Mouse (Mus musculus) lung, postnatal 10 days (tissue): ENCODE data around the gene Tmem205.

ENCODE experiments used
- DNase-seq: peaks from one replicate; pipeline ENCODE4 v3.0.0; 2021

Gene Tmem205

DNA sequence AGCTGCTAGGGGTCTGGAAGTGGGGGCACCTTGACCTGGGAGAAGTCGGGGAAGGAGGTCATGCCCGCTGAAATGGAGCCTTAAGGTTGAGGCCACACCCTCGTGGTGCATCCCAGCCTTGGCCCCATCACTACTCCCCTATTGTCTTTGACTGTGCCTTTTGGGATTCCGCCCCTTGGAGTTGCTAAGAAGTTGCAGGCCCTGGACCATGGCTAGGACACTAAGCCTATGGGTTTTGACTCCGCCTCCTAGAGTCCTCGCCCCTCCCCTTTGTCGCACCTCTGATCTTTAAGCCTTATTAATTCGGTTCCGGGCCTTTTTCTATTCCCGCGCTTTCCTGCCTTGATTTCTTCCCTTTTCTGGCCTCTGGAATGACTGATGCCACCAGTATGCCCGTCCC is 16.3 kb upstream of the Tmem205 start:
- no peak for DNase-seq

DNA sequence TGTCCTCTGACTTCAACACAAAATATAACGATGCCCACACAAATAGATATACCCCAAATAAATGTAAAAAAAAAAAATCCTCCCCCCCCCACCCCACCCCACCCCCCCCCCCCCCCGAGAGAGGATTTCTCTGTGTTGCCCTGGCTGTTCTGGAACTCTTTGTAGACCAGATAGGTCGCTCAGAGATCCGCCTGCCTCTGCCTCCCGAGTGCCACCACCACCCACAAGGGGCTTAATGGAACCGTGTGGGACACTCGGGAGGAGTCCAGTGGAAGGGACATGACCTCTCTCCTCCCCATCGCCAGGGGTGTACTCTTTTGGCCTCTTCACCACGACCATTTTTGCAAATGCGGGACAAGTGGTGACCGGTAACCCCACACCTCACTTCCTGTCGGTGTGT is 15.7 kb upstream of the Tmem205 start:
- DNase-seq = no peak

DNA sequence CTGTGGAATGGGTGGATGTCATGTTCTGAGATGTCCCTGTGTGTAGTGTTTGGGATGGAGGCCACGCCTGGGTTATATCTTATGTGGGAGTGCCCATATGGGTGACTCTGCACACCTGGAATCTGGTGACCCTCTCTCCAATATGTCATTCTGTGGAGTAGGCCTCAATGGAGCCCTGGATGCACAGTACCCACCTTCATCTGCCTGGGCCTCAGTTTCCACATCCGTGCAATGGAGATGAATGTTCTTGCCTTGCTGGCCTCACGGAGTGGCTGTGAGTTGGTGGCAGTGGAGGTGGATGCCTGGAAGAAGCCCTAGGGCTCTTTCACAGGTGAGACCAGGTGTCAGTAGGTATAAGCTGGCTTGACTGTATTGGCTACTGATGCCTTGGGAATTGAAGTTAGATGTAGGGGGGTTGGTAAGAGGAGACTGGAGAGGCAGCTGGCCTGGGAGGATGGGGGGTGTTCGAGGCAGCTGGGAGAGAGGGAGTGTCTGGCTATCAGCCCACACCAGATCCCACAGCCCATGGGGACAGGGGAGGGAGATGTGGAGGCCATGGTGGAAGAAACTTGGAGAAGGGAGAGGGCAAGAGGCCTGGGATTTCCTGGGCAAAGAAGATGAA is 11.0 kb upstream of the Tmem205 start:
- DNase-seq = no peak

DNA sequence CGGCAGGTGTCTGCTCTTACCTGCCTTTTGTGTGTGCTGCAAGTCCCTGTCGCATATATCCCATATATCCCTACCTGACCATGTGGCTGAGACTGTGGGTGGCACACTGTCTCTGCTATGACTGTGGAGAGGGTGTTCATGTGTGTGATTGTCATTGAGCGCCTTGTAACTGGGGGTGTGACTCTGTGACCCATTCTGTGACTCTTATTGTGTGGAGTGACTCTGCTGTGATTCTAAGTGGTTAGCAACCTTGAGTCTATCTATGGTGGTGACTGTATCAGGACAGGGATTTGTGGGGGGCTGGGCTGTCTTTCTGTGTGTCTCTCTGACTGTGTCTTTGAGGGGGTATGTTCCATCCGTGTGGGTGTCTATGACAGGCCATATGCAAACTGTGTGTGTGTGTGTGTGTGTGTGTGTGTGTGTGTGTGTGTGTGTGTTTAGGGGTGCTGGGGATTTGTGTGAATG is 10.4 kb upstream of the Tmem205 start:
- no peak for DNase-seq

DNA sequence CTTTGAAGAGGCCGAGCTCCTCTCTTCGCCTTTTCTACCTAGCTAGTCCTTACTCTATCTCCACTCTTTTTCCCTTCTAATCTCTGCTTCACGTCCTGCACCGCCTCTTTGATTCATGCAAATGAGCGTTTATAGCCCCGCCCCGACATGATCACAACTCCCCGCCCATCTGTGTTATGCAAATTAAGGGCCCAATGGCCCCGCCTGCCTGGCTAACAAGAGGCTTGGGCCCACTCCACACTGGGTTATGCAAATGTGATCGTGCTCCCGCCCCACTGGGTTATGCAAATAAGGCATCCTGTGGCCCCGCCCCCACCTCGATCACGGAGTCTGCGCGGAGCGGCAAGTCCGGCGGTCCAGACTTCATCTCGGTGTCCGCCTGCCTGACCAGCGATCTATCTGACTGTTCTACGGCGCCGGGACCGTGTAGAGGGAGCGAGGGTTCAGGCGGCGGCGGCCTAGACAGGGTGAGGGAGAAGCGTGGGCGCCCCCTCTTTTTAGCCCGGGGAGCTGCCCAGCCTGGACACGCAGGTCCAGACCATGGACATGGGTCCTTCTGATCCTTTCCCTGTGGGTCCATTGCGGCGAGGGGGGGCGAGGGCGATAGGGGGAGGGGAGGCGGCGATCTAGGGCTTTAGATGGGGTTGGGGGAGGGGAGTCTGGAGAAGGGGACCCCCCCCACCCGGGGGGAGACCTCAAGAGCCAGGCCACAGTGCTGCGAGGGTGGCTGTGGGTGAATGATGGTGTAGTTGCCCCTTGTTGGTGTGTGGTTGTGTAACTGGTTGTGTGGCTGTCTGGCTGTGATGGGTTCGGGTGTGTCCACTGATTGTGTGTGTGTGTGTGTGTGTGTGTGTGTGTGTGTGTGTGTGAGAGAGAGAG is 9.6 kb upstream of the Tmem205 start, which contains the start of gene Plppr2:
Plppr2 (plus strand) TSS at position 342 of the 879 bp plus-strand sequence.
- peak; percentile 99 for DNase-seq

DNA sequence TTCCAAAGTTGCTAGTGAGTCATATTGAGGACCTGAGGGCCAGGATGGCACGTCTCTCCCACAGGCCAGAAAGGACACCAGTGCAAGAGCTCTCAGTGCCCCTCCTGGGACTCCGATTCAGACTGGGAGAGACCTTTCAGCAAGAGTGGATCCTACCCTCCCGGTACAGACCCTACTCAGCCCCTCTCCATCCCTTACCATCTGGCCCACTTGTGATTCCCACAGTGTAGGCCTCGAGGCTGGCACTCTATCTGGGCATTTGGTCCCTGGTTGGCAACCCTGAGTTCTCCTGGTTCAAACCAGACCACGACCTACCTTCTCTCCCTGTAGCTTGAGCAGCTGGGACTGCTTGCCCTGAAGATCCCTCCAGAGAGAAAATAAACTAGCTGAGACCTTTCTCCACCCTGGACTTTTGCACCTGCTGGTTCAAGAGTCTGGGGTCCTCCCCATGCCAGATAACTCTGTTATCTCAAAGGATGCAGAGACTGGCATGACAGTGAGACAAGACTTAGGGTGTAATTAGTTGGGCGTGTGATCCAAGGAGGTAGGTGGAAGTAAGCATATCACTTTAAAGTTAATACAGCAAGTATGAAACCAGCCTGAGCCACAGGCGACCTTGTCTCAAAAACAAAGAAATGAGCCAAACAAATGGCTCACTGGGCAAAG is 8.2 kb upstream of the Tmem205 start:
- DNase-seq = no peak

DNA sequence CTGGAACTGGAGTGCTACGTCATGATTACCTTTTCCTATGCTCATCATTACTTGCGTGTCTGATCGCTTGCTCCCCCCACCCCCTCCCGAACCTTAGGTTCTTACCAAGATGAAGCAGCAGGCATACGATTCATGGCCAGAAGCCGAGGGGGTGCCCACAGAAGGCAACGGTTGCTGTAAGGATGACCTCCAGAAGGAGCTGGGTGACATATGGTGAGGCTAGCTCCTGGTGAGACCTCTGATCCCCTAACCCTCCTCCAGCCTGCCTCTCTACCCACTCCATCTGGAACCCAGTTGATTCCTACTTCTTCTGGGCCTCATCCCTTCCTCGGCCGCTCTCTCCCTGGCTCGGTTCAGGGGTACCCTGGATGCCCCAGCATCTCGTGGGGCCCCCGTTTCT is 6.7 kb upstream of the Tmem205 start:
- DNase-seq = no peak

DNA sequence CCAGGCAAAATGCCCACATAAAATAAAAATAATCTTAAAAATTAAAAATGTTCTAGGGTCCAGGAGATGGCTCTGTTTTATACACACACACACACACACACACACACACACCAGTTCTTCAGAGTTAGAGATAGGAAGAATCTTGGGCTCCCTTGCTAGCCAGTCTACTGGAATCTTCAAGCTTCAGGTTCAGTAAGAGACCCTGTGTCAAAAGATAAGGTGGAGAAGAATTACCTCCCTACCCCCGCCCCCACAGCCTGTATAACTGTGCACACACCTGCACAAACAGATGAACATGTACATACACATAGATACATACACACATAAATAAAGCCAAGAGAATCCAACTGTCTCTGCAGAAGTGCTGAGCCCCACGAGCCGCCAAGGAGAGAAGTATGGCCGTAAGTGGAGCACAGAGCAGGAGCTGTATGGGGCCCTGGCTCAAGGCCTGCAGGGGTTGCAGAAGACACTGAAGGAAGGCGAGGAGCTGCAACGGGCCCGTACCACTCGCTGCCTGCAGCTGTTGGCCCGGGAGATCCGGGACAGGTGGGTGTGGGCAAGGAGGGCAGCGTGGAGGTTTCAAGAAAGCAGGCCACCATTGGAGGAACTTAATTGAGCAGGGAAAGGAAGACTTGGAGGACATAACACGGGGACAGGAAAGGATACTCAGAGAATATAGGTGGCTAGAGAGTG is 5.2 kb upstream of the Tmem205 start:
- DNase-seq = no peak

DNA sequence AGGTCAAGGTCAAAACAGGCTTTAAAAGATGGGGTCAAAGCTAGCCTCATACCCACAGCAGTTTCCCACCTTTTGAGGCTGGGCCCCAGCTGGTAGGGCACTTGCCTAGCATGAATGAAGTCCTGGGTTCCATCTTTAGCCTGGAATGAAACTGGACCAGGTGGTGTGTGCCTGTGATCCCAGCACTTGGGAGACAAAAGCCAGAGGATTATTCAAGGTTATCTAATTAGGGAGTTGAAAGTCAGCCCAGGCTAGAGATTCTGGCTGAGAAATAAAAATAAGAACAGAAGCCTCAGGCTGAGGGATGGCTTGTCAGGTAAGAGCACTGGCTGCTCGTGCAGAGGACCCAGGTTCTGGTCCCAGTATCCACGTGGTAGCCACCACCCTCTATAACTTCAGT is 4.7 kb upstream of the Tmem205 start:
- DNase-seq = no peak

DNA sequence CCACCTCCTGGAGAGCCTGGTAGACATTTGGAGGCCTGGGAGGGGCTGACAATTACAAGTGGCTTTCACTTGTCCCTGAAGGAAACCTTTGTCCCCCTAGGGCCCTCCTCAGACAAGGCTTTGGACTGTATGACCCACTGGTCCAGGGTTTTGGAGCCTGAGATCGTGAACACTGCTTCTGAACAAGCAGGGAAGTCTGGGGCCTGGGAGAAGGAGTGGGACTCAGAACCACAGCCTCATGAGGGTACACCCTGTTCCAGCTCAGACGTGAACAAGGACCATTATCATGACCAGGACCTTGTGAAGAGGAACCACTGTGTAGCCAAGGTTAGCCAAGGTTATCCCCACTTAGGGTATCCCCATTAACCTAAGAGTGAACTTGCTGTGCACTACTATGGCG is 1.9 kb upstream of the Tmem205 start:
- no peak for DNase-seq

DNA sequence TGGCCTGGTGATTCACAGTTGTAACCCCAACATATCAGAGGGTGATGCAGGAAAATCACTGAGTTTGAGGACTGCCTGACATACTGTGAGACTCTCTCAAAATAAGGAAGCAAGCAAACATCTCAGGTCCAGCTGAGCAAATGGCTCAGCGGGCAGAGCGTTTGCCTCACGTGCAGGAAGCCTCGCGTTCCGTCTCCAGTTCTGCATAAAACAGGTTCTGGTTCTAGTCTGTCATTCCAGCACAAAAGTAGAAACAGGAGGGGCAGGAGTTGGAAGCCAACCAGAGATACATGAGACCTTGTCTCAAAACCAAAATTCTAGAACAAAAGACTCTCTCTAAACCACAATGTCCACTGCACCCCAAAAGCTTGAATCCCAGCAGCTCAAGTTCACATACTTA is 572 bp downstream of the Tmem205 start:
- DNase-seq = peak; percentile 25

DNA sequence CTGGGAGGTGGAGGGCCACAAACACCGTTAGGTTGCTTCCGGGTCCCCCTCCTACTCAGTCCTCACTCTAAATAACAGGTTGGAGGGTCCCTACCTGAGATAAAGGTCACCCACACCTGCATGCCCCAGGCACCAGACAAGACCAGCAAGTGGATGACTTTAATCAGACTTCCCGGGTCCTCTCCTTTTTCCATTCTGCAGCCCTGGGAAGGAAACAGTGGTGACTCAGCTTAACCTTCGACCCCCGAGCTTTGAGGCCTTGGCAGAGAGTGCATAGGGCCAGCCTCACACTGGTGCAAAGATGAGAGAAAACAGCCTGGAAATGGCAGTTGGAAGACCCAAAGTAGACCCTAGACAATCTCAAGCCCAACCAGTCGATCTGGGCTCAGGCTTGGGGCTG is 1.2 kb downstream of the Tmem205 start:
- peak; percentile 47 for DNase-seq

DNA sequence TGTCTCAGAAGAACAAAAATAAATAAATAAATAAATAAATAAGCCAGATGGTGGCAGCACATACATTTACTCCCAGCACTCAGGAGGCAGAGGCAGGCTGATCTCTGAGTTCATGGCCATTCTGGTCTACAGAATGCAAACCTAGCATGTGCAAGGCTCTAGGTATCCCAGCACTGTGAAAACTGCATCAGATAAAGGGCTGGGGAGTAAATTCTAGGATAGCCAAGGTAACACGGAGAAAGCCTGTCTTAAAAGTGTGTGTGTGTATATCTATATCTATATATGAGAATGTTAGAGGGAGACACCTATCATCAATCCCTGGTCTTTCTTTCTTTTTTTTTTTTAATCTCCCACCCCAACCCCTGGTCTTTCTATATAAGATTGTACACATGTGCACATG is 1.9 kb downstream of the Tmem205 start:
- no peak for DNase-seq

DNA sequence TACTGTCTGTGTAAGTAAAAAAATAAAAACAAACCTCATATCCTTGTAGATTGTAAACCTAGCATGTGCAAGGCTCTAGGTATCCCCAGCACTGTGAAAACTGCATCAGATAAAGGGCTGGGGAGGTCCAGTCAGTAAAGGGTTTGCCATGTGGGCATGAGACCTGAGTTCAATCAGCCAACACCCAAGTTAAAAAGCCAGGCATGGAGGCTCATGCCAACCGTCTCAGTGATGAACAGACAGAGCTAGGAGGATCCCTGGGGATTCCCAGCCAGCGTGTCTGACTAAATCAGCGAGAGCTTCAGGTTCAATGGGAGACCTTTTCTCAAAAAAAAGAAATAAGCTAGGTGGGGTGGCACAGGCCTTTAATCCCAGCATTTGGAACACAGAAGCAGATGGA is 2.3 kb downstream of the Tmem205 start:
- DNase-seq = no peak

DNA sequence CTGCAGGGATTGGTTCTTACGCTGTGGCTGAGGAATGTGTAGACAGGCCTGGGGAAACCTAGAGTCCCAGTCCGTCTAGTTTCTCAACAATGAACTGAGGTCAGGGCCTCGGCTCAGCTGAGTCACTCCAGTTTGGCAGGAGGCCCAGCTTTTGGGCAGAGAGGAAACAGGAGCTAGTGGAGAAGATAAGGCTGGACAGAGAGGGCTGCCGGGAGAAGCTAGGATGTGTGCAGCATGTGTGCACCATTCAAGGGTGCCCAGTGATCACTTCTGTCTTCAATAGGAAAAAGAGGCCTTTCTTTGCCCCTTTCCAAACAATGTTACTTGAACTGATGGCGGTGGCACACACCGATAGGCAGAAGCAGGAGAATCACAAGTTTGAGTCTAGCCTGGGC is 3.3 kb downstream of the Tmem205 start:
- peak; percentile 96 for DNase-seq

DNA sequence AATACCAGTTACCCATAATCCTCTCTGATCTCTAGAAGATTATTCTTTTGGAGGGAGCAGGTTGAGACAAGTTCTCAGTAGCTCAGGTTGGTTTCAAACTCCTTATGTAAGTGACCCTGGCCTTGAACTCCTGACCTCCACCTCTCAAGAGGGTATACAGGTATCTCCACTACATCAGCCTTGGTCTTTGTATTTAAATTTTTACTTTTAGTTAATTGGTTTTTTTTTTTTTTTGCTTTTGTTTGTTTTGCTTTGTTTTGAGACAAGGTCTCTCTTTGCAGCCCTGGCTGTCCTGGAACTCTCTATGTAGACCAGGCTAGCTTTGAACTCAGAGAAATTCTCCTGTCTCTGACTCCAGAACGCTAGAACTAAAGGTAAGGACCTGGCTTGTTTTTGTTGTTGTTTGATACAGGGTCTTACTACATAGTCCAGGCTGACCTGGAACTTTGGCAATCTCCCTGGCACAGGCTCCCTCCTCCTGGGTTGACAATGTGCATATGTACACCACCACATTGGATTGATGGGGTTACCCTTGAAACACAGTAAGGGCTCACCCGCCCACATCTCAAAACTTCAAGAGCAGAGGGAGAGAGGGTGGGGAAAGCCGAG is 3.8 kb downstream of the Tmem205 start:
- no peak for DNase-seq

DNA sequence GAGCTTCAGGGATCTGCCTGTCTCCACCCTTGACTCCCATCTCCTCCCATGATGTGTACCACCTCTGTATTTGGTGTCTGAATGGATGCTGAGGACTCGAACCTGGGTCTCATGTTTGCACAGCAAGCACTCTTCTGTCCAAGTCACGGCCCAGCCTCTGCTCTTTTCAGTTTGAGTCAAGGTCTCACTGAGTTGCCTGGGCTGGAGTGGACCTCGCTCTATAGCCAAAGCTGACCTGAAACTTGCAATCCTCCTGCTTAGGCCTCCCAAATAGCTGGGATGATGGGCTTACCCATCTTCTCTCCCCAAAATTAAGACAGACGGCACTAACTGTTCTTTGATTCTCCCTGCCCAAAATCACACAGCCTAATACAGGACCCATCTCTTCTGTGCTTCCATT is 4.3 kb downstream of the Tmem205 start:
- no peak for DNase-seq

DNA sequence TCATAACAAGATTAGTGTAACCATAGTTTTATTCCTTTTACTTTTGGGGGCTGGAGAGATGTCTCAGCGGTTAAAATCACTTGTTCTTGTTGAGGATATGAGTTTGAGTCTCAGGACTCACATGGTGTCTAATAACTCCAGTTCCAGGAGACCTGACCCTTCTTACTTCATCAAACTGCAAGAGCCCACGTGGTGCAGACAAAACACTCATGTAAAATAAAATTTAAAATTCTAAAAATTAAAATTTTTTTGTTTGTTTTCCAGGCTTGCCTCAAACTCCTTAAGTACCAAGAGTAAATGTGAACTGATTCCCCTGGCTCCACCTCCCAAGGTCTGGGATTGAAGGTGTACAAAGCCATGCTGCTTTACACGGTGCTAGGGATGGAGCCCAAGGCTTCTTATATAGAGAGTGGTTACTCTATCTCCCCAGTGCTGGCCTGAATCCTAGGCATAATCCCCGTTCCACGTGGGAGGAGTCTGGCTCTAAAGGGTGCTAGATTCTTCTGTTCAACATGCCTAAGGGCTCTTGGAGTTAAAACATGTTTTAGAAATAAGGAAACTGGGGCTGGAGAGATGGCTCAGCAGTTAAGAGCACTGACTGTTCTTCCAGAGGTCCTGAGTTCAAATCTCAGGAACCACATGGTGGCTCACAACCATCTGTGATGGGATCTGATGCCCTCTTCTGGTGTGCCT is 8.5 kb downstream of the Tmem205 start:
- DNase-seq = peak; percentile 31

DNA sequence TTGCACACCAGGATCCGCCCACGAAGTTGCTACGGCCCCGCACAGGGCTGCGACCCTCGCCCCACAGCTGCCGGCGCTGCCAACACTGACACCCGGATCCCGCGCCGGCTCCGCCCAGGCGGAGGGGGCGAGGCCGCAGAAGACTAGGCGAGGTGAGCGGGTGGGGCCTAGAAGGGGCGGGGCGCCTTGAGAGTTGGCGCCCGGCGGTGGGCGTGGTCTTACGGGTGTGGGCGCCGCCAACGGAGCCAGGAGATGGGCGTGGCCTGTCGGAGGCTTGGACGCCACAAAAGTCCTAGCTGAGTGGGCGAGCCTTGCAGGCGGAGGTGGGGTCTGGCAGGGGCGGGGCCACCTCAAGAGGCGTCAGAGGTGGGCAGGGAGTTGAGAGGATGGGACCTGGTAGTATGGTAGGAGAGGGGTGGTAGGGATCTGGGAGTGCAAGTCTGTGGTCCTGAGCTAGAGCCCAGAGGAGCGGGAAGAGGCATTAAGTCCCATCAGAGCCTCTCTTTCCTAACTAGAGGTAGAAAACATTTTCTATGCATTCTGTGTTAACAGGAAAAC is 9.2 kb downstream of the Tmem205 start, which contains the start of gene Rab3d:
Rab3d (minus strand) TSS at position 158 of the 558 bp plus-strand sequence.
- DNase-seq = peak; percentile 97

DNA sequence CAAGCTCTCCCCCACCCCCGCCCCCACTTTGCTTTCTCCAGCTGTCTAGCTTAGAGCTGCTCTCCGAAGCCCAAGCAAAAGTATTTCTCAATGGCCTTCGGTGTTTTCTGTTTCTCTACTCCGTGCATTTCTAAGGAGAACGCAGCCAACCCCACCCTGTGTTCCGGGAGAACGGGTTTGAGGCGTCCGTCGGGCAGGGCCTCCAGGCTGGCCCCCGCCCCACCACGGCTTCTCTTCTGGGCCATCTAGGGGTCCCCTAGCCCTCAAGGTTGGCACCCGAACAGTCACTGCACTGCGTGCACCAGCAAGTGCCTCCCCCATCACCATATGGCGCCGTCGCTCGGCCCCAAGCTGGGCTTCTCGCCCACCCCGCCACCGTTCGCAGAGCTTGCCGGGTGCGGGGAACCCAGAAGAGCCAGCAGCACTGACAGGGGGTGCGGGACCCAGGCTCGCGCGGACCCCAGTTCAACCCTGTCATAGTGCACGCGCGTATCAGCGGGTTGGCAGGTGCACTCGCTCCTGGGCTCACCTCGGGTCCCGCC is 9.8 kb downstream of the Tmem205 start:
- DNase-seq = peak; percentile 35

DNA sequence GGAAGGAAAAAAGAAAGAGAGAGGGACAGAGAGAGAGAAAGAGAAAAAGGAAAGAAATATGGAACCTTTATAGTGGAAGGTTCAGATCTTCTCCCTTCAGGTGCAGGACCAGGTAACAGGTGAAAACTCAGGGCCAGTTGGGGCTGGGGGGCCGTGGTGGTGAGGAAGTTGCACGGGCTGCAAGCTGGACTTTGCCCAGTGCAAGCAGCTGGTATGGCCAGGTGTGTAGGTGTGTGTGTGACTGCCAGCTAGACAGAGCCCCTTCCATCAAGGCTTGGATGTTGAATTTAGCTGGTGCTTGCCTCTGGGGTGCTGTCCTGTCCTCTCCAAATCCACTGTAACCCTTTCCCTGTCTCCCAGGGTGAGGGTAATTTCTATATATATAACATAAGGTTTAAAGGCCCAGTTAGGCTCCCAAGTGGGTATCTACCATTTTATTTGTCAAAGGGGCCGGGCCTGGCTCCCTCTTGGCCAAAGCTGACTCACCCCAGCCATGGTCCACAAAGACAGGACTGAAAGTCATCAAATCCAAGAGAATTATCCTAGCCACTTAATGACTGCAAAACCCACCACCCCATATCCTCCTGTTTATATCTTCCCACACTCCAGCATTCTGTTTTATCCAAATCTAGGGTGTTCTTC is 10.4 kb downstream of the Tmem205 start:
- no peak for DNase-seq
